Mouse (Mus musculus) thymus, postnatal 14 days (tissue): Measurements from ENCODE around the gene Rrp1b.
A peak's percentile ranks its signal among the peaks of the same experiment; 100 is the strongest.
"Not testable (repeated sequence)": the region's sequence is repeated elsewhere in the genome, so short reads cannot be mapped to it uniquely, and the experiment has no call there.

Experiments used
- DNase-seq: peaks from one replicate; pipeline ENCODE4 v3.0.0; 2021

Gene Rrp1b

GRCm38 (mm10) chr17:32091364-32092240 lies 55.7 kb downstream of the Rrp1b start:
- DNase-seq, result peak; percentile 95

- no peak for DNase-seq
Measured at GRCm38 (mm10) chr17:32092241-32092619, 56.3 kb downstream of the Rrp1b start.

- peak; percentile 20 for DNase-seq
Measured at GRCm38 (mm10) chr17:32092895-32093294, 57.0 kb downstream of the Rrp1b start.

GRCm38 (mm10) chr17:32097676-32098075 lies 61.8 kb downstream of the Rrp1b start:
- DNase-seq, result no peak

- not testable (repeated sequence) for DNase-seq
Measured at GRCm38 (mm10) chr17:32098905-32099304, 63.0 kb downstream of the Rrp1b start.

- DNase-seq, result no peak
Measured at GRCm38 (mm10) chr17:32099574-32099942, 63.7 kb downstream of the Rrp1b start.

- DNase-seq, result peak; percentile 83
Measured at GRCm38 (mm10) chr17:32099943-32100586, 64.2 kb downstream of the Rrp1b start.

- no peak for DNase-seq
Measured at GRCm38 (mm10) chr17:32103054-32103453, 67.2 kb downstream of the Rrp1b start.

- DNase-seq, result no peak
Measured at GRCm38 (mm10) chr17:32106358-32106757, 70.5 kb downstream of the Rrp1b start.

GRCm38 (mm10) chr17:32107877-32108276 lies 72.0 kb downstream of the Rrp1b start:
- no peak for DNase-seq

GRCm38 (mm10) chr17:32108320-32109011 lies 72.6 kb downstream of the Rrp1b start:
- not testable (repeated sequence) for DNase-seq

- DNase-seq, result no peak
Measured at GRCm38 (mm10) chr17:32109201-32109940, 73.5 kb downstream of the Rrp1b start.

- no peak for DNase-seq
Measured at GRCm38 (mm10) chr17:32110424-32110823, 74.5 kb downstream of the Rrp1b start.

GRCm38 (mm10) chr17:32110980-32111780 lies 75.3 kb downstream of the Rrp1b start:
- no peak for DNase-seq
